In the genomic region with DNA sequence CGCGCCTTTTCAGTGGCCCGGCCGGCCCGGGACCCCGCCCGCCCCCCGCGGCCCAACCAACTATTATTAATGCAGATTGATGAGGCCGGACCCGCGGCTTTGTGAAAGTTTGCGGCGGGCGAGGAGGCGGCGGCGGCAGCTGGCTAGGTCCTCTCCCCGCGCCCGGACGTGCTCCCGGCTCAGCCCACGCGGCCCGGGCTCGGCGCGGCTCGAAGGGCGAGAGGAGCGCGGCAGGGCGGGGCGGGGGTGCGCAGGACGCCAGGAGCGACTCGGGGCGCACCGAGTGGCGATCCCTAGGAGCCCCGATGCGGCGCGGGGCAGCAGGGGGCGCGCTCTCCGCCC, we compare ENCODE assay signal across 9 mouse cellular contexts. TPM values are rescaled to one million over a fixed set of nuclear protein-coding genes. Genes with fewer than 3 reads are reported as not detected.
DNase-seq lines count a peak whose midpoint lies in the region; ATAC-seq and TF ChIP-seq lines count a peak whose summit lies in the region.
"Had no signal": no experiment of that assay in that cellular context is flagged by ENCODE, and none has a peak within 500 bp of the region (broad histone marks: within the 10 kb centered on the region; RNA-seq: fewer than 3 reads in every experiment).

A gene (minus strand): TSS at position 314 of the 342 bp plus-strand sequence.

- no peak within 1 kb of the TSS for H3K4me3 ChIP-seq in C2C12 (ENCODE audit: insufficient read depth, poor library complexity, severe bottlenecking)
- H3K4me3 ChIP-seq in forebrain, embryonic 14.5 days (ENCODE audit: low read depth, low read length): peak within 1 kb of the TSS; percentile 39
- peak within 1 kb of the TSS; percentile 41 for H3K4me3 ChIP-seq in midbrain, embryonic 15.5 days

- H3K79me3 ChIP-seq in C2C12 (ENCODE audit: low read depth): no peaks in the 10 kb centered on the region

- peaks cover 9% of the 10 kb centered on the region for H3K4me1 ChIP-seq in forebrain, embryonic 14.5 days (ENCODE audit: control insufficient read depth, insufficient read depth, low read length)
- H3K4me1 ChIP-seq in midbrain, embryonic 15.5 days: peaks cover 17% of the 10 kb centered on the region

- peak; percentile 27; the same call in 1 of the 2 replicates for ATAC-seq in forebrain, embryonic 14.5 days
- no peak for ATAC-seq in midbrain, embryonic 15.5 days (replicated peaks)
- no peak for ATAC-seq in monocyte, adult 5-6 weeks (replicated peaks; ENCODE audit: insufficient number of reproducible peaks, low FRiP score, low TSS enrichment, poor library complexity, severe bottlenecking)

- TF ChIP-seq CTCF in C2C12 (IDR thresholded peaks at IDR 0.05; ENCODE audit: control insufficient read depth, insufficient read depth, insufficient read length): peak; percentile 50

- WGBS in forebrain, embryonic 14.5 days: under 1% methylated on average over 46 of the region's 49 CpGs
- 0% methylated on average over 40 of the region's 49 CpGs for WGBS in midbrain, embryonic 15.5 days

- H3K27ac ChIP-seq in forebrain, embryonic 14.5 days (ENCODE audit: low read depth, low read length): no peak within 1 kb of the TSS
- H3K27ac ChIP-seq in midbrain, embryonic 15.5 days: no peak within 1 kb of the TSS

- no peak within 1 kb of the TSS for H3ac ChIP-seq in C2C12 (ENCODE audit: control insufficient read depth, insufficient read length, low read depth)

- H3K9me3 ChIP-seq in forebrain, embryonic 14.5 days (replicated peaks; ENCODE audit: control insufficient read depth, low read length): no peaks in the 10 kb centered on the region
- H3K9me3 ChIP-seq in midbrain, embryonic 15.5 days: no peaks in the 10 kb centered on the region

- H3K4me2 ChIP-seq in forebrain, embryonic 14.5 days (ENCODE audit: low read length): peak within 1 kb of the TSS; percentile 87
- H3K4me2 ChIP-seq in midbrain, embryonic 15.5 days: peak within 1 kb of the TSS; percentile 96

- H3K9ac ChIP-seq in forebrain, embryonic 14.5 days (ENCODE audit: low read length): peak within 1 kb of the TSS; percentile 53
- peak within 1 kb of the TSS; percentile 44 for H3K9ac ChIP-seq in midbrain, embryonic 15.5 days

- H3K27me3 ChIP-seq in C2C12 (ENCODE audit: control insufficient read depth, insufficient read depth, insufficient read length): peaks cover 74% of the 10 kb centered on the region
- peaks cover 75% of the 10 kb centered on the region for H3K27me3 ChIP-seq in forebrain, embryonic 14.5 days (replicated peaks; ENCODE audit: control insufficient read depth, insufficient read depth, low read length)
- H3K27me3 ChIP-seq in midbrain, embryonic 15.5 days (replicated peaks): peaks cover 73% of the 10 kb centered on the region

- H3K36me3 ChIP-seq in C2C12 (ENCODE audit: control insufficient read depth, insufficient read depth): no peaks in the 10 kb centered on the region
- no peaks in the 10 kb centered on the region for H3K36me3 ChIP-seq in forebrain, embryonic 14.5 days (ENCODE audit: control insufficient read depth, insufficient read depth, low read length)
- no peaks in the 10 kb centered on the region for H3K36me3 ChIP-seq in midbrain, embryonic 15.5 days (replicated peaks)

- H3K79me2 ChIP-seq in C2C12 (ENCODE audit: control insufficient read depth, insufficient read depth): no peaks in the 10 kb centered on the region

- peak; percentile 39 to 48 for DNase-seq in adrenal gland, adult 18-20 months (ENCODE audit: low spot score in 2 of 2)
- no peak for DNase-seq in adrenal gland, adult 8-10 months
- DNase-seq in forebrain, embryonic 14.5 days (ENCODE audit: low spot score): no peak
- peak; percentile 66 for DNase-seq in kidney, postnatal 10 days
- no peak for DNase-seq in cerebellum, adult 9-11 months

TF ChIP-seq in C2C12, 6 proteins besides CTCF, POLR2A, EP300 and RAD21:
- no peak for TF ChIP-seq USF1 (IDR thresholded peaks at IDR 0.05; ENCODE audit: low read depth)
- no peak for TF ChIP-seq FOSL1 (IDR thresholded peaks at IDR 0.05; ENCODE audit: insufficient read depth, low read length, poor library complexity, severe bottlenecking)
- no peak for TF ChIP-seq MAX (IDR thresholded peaks at IDR 0.05)
- no peak for TF ChIP-seq MYOD1 (IDR thresholded peaks at IDR 0.05; ENCODE audit: control insufficient read depth, insufficient read length, low read depth)
- no peak for TF ChIP-seq MYOG (IDR thresholded peaks at IDR 0.05; ENCODE audit: control insufficient read depth, extremely low read depth, insufficient read length)
- TF ChIP-seq CEBPB (IDR thresholded peaks at IDR 0.05; ENCODE audit: low read depth): no peak
TF ChIP-seq in C2C12: peak in this region for 0.

RNA-seq across cellular contexts. Expression of the gene that starts here (rescaled TPM):
- not detected for total RNA-seq in adrenal gland, adult 18-20 months (2021)
- not detected for total RNA-seq in adrenal gland, adult 8-10 months (2022)
- polyA plus RNA-seq in C2C12 (2012; fragmentation: generic; extraction: Trizol): 0.42 TPM
- polyA plus RNA-seq in forebrain, embryonic 14.5 days (2014; fragmentation: Nextera tagmentation; extraction: Ambion mirVana): 0.49 and 0.51 TPM in 2 replicates
- polyA plus RNA-seq in midbrain, embryonic 15.5 days (2015; fragmentation: Nextera tagmentation; extraction: Ambion mirVana): 0.29 and 0.44 TPM in 2 replicates
- total RNA-seq in monocyte, adult 5-6 weeks (2017): not detected in 3 replicates
- total RNA-seq: common myeloid progenitor, adult 5-6 weeks had no signal

Comparison
In these comparisons a context has a peak if more than half of its experiments do, and no peak if none do; other contexts are left out.
1. Peak in DNase-seq in adrenal gland, adult 18-20 months; RNA of the gene not detected or under 1 TPM.
2. Peak in ATAC-seq, H3K4me3 ChIP-seq, H3K9ac ChIP-seq and H3K4me2 ChIP-seq in forebrain, embryonic 14.5 days; RNA of the gene not detected or under 1 TPM.